Mouse (Mus musculus): ENCODE results near the gene Flad1.

DNA sequence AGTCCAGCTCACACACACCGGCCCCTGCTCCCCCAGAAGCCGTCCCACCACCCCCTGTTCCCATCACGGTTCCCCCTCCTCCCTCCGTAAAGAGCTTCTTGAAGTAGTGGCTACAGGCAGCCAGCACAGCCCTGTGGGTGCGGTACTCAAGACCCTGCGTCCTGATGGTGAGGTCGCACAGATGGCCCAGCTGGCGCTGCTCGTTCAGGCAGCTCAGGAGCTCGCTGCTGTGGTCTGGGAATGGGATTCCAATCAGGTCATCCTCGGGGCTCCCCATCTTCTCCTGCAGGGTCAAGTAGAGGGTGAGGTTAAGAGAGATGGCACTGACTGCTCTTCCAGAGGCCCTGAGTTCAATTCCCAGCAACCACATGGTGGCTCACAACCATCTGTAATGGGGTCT lies 30.4 kb downstream of the Flad1 start:
- no peak for TF ChIP-seq CTCF (IDR thresholded peaks at IDR 0.05; ENCODE audit: borderline replicate concordance, insufficient read depth, low read length)
- no peak for TF ChIP-seq POLR2A (IDR thresholded peaks at IDR 0.05; ENCODE audit: low read depth, low read length)

Measured in embryonic fibroblast, embryonic 13.5 days (primary cell).